Mouse (Mus musculus): ENCODE results near the gene Nsd1.

Nsd1 gene

GRCm38 (mm10) chr13:55209649-55210192, at the start of gene Nsd1:
Gene Nsd1, plus strand, starts transcription at chr13:55209782.
- 52% methylated on average over 31 of the region's 31 CpGs for WGBS

DNA sequence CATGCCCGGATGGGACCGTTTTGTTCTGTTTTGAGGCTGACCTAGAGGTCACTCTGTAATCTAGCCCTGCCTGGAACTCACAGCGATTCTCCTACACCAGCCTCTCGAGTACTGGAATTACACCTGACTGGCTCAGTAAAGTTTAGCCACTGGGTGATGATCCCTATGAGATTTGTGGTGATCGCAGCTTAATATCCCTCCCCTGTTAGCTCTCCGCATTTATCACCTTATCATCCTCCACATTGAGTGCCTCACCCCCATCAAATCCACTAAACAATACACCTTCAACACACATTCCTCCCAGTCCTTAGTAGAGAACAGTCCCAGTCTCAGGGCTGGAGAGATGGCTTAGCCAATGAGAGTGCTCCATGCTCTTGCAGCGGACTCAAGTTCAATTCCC, 47.2 kb upstream of the Nsd1 start:
- 83% methylated on average over 7 of the region's 7 CpGs for WGBS

DNA sequence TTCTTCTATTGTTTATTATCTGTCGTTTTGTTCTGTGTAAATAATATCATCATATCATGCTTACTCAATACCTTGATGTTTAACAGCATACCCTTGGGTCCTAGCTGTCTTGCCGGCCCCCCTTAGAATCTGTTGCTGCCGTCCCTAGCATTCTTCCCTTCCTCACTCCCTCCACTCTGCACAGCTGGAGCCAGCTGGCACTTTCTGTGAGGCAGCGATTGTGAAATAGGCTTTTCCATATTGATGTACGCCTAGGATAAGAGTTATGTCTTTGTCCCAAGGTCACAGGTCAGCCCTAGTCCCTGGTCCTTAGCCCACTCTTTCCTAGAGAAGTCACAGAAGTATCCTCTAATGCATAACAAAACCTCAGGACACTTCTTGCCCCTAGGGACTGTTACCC, 46.0 kb upstream of the Nsd1 start:
- WGBS: 83% methylated on average over 5 of the region's 5 CpGs

GRCm38 (mm10) chr13:55165831-55166339, 43.7 kb upstream of the Nsd1 start:
- 95% methylated on average over 16 of the region's 16 CpGs for WGBS

GRCm38 (mm10) chr13:55166806-55167725, 42.5 kb upstream of the Nsd1 start:
- 90% methylated on average over 32 of the region's 32 CpGs for WGBS

DNA sequence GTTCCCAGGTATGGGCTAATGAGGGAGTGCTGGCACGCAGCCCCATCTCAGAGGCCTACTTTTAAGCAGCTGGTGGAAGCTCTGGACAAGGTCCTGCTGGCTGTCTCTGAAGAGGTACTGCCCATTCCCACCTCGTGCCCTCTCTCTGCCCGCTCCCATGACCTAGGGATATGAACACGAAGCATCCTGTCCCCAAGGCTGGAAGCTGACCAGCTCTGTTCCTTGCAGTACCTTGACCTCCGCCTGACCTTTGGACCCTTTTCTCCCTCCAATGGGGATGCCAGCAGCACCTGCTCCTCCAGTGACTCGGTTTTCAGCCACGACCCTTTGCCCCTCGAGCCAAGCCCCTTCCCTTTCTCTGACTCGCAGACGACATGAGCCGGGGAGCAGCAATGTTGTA, 41.8 kb upstream of the Nsd1 start:
- WGBS: 94% methylated on average over 11 of the region's 11 CpGs

DNA sequence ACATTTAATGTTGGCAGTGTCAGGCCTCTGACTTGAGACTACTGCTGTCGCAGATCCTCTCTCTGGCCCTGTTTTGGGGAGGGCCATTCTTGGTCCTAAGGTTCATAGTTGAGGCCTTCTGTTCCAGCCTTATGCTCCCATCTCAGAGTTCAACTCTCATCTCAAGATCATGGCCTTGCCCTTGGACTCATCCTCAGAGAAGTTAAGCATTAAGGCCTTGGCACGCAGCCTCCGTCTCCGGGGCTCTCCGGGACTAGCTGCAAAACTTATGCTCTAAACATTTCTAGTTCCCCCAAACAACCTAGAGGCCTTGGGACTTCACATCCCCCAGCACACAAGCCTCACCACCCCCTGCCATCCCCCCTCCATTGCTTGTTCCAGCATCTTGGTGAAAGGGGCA, 41.3 kb upstream of the Nsd1 start:
- 85% methylated on average over 5 of the region's 5 CpGs for WGBS

GRCm38 (mm10) chr13:55168958-55169369, 40.6 kb upstream of the Nsd1 start:
- WGBS: 46% methylated on average over 13 of the region's 13 CpGs

GRCm38 (mm10) chr13:55171517-55172335, 37.9 kb upstream of the Nsd1 start:
- 25% methylated on average over 26 of the region's 26 CpGs for WGBS

DNA sequence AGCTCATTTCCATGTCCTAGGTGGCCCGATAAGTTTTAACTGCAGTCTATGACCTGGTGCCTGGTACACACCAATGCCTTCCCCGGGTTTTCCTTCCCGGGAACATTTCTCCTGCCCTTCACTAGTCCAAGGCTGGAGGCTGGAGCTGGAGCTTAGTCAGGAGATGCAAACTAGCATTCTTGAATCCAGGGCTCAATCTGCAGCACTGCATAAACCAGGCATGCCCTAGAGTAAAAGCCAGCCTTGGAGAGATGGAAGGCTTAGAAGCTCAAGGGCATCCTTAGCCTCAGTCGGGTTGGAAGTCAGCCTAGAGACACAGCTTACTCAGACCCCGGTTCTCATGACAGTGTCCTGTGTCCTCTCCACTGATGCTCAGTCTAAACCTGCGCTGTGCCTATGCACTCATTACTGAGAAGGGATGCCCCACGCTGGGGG, 37.2 kb upstream of the Nsd1 start:
- 53% methylated on average over 7 of the region's 7 CpGs for WGBS

GRCm38 (mm10) chr13:55174347-55174746, 35.2 kb upstream of the Nsd1 start:
- WGBS: 92% methylated on average over 11 of the region's 11 CpGs

DNA sequence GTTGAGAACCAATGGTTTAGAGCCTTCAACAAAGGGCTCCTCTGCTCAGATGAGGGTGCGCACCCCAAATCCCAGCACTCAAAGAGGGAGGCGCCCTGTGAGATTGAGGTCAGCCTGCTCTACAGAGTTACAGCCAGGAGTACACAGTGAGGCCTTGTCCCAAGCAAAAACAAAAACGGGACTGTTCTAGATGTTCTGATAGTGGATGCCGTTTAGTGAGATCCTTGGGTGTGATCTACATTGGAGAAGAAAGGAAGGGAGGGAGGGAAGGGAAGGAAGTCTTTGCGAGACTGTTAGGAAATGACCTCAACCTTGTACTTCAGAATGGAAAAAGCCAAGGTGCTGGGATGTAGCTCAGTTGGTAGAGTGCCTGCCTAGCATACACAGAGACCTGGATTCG, 33.3 kb upstream of the Nsd1 start:
- 72% methylated on average over 6 of the region's 6 CpGs for WGBS

DNA sequence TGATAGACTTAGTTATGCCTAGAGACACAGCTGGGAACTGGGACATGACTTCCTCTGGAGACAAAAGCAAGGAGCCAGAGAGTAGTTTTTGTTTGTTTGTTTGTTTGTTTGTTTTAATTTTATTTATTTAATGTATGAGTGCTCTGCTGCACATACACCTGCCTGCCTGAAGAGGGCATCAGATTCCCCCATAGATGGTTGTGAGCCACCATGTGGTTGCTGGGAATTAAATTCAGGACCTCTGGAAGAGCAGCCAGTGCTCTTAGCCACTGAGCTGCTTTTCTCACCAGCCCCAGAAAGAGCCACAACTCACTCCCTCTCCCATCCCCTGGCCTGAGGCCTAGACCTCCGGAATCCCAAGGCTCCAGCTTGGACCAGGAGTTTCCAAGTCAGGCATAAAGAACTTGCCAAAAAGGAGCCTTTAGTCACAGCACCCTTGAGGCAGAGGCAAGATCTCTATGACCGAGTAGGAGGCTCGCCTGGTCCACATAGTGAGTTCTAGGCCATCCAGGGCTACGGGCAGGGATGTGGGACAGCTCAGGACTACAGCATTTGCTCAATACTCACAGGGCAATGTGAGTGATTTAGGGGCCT, 31.6 kb upstream of the Nsd1 start:
- 68% methylated on average over 4 of the region's 4 CpGs for WGBS

GRCm38 (mm10) chr13:55178556-55178955, 31.0 kb upstream of the Nsd1 start:
- WGBS: 50% methylated on average over 2 of the region's 2 CpGs

DNA sequence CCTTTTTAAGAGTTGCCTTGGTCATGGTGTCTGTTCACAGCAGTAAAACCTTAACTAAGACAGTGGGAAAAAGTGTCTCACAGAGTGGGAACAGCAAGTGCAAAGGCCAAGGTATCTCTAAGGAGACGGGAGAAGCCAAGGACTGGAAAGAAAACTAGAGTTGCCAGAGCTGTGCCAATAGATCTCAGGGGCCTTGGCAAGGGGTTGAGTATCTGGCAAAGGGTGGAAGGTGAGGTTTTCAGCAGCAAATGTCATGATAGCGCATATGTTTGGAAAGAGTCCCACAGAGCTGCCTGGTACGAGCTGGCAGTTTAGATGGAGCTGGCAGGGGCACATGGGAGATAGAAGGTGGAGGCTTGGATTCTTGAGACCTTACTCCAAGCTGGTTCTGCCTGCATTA, 30.0 kb upstream of the Nsd1 start:
- WGBS: 72% methylated on average over 3 of the region's 3 CpGs

DNA sequence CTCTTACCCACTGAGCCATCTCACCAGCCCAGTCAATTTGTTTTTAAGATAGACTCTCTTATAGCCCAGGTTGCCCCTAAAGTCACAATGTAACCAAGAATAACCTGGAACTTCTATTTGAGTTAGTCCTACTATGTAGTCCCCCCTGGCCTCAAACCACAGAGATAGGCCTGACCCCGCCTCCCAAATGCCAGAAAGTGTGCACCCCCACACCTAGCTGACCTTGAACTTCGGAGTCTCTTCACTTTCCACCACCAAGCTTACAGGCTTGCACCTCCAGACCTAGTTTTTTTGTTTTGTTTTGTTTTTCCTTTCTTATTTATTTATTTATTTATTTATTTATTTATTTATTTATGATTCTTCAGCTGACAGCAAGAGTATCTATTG, 27.8 kb upstream of the Nsd1 start:
- 83% methylated on average over 2 of the region's 2 CpGs for WGBS

GRCm38 (mm10) chr13:55182173-55182894, 27.2 kb upstream of the Nsd1 start:
- 4% methylated on average over 23 of the region's 23 CpGs for WGBS

DNA sequence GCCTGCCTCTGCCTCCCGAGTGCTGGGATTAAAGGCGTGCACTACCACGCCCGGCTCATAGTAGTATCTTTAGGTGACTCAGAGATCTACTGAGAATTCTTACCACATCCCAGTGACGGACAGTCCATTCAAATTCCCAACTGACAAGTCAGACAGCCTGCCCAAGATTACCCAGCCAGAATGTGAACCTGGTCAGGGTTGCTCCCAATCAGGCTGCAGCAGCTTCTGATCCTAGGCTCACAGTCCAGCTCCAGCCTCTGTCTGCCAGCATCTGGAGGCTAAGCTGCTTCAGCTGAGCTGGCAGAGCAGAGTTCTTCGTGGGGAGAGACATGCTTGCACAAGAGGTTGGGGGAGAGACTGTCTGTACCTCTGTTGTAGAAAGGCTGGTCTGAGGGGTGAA, 26.2 kb upstream of the Nsd1 start:
- 88% methylated on average over 6 of the region's 6 CpGs for WGBS

GRCm38 (mm10) chr13:55187062-55187461, 22.5 kb upstream of the Nsd1 start:
- 53% methylated on average over 4 of the region's 9 CpGs for WGBS

- WGBS: 7% methylated on average over 12 of the region's 12 CpGs
Observed at GRCm38 (mm10) chr13:55189531-55190107, 20.0 kb upstream of the Nsd1 start.

Data from cerebral cortex, adult 2 months (tissue).